Mouse (Mus musculus): ENCODE results near the gene Rab7.
"Not testable (repeated sequence)": the region's sequence is repeated elsewhere in the genome, so short reads cannot be mapped to it uniquely, and the experiment has no call there.

Gene Rab7

GRCm38 (mm10) chr6:87997706-87998265 lies 47.3 kb downstream of the Rab7 start:
- peak; percentile 67 for DNase-seq (ENCODE audit: low spot score)

DNA sequence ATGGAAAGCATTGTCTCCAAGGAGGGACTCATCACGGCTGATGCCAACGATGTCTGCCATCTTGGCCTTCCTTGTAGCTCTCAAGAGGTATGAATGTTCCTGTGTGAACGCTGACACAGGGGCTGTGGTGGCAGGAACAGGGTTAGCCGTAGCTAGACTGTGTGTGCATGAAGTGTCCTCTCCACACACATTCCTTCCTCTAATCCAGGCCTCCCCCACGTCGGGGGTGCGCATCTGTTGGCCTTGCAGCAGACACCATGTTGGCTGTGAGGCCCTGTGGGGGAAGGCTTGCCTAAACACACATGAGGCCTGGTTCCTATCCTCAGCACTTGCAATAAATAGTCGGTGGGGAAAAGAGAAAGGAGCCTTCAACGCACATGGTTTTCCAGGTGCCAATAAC lies 48.5 kb downstream of the Rab7 start:
- no peak for DNase-seq (ENCODE audit: low spot score)

DNA sequence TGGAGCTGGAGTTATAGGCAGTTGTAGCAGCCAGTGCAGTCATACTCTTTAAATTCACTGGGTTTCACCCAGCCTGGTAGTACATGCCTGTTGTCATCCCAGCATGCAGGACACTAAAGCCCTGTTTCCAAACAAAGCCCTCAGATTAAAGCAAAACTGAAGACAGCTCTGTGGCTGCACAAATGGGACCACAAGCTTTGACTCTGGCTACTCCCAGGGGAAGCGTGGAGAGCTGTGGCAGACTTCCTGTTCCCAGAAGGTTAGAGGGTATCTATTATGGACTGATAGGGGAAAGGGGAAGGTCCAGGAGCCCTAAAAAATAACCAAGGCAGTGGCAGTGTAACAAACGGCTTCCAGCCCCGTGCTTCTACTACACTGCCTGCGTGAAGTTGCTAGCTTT lies 49.6 kb downstream of the Rab7 start:
- DNase-seq (ENCODE audit: low spot score) = no peak

GRCm38 (mm10) chr6:87993790-87994571 lies 51.1 kb downstream of the Rab7 start:
- peak; percentile 88 for DNase-seq (ENCODE audit: low spot score)

GRCm38 (mm10) chr6:87992733-87993132 lies 52.3 kb downstream of the Rab7 start:
- peak; percentile 87 for DNase-seq (ENCODE audit: low spot score)

GRCm38 (mm10) chr6:87991886-87992285 lies 53.2 kb downstream of the Rab7 start:
- DNase-seq (ENCODE audit: low spot score) = no peak

- DNase-seq (ENCODE audit: low spot score) = no peak
Measured at GRCm38 (mm10) chr6:87991216-87991615, 53.9 kb downstream of the Rab7 start.

- no peak for DNase-seq (ENCODE audit: low spot score)
Measured at GRCm38 (mm10) chr6:87982506-87982905, 62.6 kb downstream of the Rab7 start.

- DNase-seq (ENCODE audit: low spot score) = peak; percentile 73
Measured at GRCm38 (mm10) chr6:87981547-87982256, 63.4 kb downstream of the Rab7 start, which contains the start of gene H1fx. Gene H1fx, minus strand, starts transcription at chr6:87981637.

DNA sequence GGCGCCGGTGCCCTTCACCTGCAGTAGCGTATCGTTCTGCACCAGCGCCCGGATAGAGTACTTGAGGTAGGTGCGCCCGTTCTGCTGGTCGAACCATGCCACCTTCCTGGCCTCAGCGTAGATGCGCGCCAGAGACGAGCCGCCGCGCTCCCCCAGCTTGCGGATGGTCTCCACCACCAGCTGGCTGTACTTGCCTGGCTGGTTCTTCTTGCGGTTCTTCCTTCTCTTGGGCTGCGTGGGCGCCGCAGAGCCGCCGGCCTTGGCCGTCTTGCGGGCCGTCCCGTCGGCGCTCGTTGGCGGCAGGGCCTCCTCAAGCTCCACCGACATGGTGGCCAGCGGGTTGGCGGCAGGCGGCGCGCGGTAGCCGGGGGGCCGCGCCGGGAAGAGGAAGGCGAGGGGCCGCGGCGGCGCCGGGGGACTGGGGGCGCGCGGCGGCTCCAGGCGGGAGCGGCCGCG lies 64.0 kb downstream of the Rab7 start:
- peak; percentile 45 for DNase-seq (ENCODE audit: low spot score)

DNA sequence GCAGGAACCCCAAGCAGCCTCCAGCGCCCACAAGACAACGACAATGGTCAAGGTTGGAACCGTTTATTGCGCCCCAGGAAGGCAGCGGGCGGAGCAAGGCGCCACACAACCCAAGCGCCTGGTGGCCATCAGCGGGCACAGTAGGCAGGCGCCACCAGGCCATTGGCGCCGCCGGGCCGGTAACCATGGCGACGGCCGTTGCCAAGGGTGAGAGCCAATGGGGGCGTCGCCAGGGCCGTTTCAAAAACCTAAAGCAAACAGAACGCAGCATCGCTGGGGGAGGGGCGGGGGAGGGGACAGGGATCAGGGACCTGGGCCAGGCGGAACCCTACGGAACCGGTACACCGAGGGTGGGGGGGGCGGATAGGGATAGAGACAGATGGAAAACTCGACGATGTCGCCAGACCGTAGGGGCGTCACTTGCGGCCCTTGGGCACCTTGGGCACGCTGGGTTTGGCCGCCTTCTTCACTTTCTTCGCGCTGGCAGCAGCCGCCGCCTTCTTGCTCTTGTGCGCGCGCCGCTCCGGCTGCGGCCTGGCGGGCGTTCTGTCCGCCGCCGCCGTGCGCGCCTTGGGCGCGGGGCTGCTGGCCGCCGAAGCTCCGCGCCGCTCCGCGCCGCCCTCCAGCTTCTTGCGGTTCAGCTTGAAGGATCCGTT lies 64.6 kb downstream of the Rab7 start:
- DNase-seq (ENCODE audit: low spot score) = peak; percentile 59

DNA sequence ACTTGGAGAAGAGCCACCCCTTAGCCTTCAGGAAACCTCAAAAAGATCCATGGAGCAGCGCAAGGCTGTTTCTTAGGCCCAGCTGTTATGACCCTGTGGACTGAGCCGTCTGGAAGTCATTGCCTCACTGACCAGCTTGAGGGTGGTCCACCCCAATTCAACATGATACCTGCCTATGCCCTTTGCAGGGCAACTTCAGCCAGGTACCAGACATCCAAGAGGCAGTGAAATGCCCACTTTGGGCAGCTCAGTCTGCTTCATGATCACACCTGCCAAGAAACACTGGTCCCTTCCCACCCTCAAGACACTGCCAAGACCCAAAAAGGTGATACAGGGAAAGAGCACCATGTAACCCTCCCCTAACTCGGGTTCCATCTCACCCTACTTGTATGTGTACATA lies 65.3 kb downstream of the Rab7 start:
- no peak for DNase-seq (ENCODE audit: low spot score)

DNA sequence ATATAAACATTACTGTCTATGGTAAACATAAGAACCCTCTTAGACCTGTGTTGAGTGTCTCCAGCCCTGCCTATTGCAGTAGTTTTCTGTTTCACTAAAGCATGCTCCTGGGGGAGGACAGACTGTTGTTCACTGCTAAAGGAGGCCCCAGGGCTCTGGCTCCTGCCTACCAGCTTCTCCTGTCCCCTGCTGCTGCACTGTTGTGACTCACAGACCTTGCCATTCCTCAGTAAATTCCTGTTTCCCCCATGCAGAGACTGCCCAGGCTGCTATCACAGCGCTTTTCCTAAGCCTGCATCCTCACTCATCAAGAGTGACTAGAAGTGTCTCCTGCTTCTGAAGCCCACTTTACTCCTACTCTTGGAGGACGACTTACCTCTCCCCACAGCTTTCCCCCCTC lies 75.0 kb downstream of the Rab7 start:
- no peak for DNase-seq (ENCODE audit: low spot score)

- not testable (repeated sequence) for DNase-seq (ENCODE audit: low spot score)
Measured at GRCm38 (mm10) chr6:87962457-87962856, 82.6 kb downstream of the Rab7 start.

Measured in yolk sac, embryonic 10.5 days (tissue).